Mouse (Mus musculus): ENCODE measurements around the gene Lin52.
A peak's percentile ranks its signal among the peaks of the same experiment; 100 is the strongest.

The Lin52 gene

DNA sequence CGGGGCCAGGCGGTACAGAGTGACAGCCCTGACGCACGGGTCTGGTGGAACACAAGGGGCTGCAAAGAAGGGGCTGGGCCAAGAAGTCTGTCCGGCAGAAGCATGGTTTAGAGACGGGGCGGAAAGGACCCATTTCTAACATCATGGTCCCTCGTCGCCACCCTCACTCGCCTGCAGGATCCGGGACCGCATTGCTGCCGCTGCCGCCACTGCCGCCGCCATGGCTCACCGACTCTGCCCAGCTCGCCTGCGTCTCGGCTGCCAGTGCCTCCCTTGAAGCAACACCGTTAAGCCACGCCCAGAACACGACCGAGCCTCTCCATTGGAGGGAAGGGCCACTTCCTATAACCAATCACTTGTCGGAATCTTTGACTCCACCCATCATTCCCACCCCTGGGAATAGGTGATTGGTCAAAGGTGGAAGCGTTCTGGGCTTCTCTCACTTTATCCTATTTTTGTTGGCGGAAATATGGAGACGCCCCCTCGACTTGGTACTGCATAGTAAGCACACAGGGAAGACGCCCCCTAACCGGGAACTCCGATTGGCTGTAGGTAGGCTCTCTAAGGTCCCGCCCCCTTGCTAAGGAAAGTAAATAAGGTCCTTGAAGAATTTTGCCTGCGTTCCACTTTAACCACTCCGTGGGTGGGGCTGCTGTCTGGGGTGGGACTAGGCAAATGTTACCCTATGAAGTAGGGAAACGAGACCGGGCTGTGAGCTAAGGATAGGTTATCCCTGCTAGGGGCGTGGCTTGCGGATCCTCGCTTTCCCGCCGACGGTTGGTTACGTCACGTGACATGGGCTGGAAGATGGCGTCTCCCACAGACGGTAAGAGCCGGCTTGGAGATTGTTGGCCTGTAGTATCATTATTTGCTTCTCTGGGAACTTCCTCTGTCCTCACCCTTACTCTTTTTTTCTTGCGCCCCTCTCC is at the start of gene Lin52, which contains the start of gene Aldh6a1:
Gene Lin52, plus strand, starts transcription at position 705 of the 929 bp plus-strand sequence.
Gene Aldh6a1, minus strand, starts transcription at position 287 of the 929 bp plus-strand sequence.
- peak; percentile 93 to 96 for DNase-seq (ENCODE audit: low spot score in 2 of 2)

DNA sequence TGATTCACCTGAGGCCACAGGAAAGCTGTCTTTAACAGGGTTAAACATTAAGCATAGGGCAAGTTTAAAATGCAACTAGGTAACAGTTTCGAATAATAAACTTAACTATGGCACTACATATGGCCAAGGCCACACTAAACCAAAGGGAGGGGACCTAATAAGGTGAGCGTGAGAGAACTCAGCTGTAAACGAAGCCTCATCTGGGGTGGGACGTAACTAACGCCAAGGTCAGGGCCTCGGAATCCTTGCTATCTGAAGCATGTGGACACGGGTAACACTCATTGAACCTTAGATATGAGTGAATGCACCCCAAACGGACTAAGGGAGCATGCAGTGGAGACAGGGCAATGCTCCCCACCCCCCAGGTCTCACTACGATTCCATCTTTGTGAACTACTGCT is 48.3 kb upstream of the Lin52 start:
- DNase-seq (ENCODE audit: low spot score in 2 of 2), result no peak

DNA sequence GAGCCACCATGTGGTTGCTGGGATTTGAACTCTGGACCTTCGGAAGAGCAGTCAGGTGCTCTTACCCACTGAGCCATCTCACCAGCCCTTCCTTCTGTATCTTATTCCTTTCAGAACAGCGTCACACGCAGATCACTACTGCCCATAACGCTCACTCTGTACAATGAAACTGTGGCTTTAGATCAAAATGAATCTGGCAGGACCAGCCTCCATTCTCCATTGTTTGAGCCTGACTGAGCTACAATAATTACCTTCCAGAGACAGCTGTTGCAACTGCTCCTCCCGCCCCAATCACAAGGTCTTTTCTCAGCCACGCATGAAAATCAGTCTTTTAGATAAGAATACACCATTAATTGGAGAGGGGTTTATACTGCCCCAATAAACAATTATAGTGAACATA is 46.7 kb upstream of the Lin52 start:
- no peak for DNase-seq (ENCODE audit: low spot score in 2 of 2)

DNA sequence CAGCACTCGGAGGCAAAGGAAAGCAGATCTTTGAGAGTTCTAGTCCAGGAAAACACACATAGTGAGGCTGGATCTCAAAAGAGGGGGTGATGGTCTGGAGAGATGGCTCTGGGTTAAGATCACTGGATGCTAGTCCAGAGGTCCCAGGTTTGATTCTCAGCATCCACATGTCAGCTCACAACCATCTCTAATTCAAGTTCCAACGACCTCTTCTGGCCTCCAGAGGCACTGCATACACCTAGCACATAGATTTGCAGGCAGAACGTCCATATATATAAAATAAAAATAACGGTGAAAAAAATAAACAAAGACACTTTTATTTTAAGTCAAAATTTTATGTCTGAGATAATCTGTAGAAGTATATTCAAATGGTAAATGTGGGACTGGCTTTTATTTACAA is 44.0 kb upstream of the Lin52 start:
- no peak for DNase-seq (ENCODE audit: low spot score in 2 of 2)

DNA sequence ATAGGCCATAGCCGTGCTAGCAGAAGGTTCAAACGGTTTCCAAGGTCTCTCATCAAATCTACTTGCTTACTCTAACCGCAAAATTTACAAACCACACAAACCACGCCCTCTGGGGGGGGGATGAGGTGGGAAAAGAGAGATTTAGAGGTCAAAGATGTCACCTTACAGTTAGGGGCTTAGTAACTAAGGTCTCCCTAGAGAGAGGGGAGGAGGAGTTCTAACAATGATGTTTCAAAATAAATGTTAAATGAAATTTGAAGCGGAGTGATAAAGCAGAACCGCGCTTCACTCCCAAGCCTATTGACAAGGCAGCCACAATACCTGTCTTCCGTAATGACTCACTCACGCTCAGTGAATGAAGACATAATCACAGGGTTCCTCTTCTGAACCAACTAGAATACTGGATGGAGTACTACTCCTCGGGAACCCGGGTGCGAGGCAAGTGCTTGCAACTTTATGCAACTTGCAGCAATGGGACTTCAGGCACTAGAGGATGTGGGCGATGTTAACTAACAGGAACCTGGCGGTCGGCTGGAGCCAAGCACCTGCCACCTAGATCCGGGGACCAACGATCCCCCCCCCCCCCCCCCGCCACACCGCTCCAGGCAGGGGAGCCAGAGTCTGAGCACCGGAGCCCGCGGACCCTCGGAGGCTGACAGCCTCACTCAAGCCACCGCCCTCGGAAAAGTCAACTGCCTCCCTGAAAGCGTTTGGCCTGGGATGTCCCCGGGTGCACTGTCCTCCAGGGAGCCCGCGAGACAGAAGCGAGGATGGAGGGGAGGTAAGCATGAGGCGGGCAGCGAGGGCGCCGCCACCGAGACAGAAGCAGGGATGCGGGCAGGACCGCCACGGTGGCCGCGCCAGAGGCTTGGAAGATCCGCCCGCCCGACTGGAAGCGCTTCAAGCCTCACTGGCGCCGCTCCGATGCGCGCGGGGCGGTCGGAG is 43.1 kb upstream of the Lin52 start:
- peak; percentile 75 to 79 for DNase-seq (ENCODE audit: low spot score in 2 of 2)

DNA sequence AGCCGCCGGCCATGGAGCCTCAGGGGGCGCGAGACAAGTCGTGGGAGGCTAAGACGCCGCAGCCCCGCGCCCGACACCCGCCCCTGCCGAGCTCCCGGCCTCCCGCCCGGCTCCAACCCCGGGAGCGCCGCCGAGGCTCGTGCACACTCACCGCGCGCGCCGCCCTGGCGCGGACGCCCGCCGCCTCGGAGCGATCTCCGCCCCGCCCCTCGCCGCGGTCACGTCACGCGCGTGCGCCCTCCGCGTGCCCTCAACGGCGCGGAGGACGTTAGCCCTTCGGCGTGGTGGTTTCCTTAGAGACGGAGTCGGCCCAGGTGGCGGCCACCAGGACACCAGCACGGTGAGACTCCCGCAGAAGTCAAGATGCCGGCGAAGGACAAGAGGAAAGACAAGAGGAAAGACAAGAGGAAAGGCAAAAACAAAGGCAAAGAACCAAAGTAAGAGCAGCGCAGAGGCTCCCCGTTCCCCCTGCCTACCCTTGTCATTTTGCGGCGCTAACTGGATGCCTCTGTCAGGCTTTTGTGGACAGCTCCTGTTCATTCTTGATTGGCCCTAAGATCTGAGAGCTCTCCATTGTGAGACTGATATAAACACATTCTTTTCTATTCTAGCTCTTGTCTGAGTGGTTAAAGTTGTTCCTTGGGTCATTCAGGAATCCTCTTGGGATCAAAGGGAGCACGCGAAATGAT is 42.3 kb upstream of the Lin52 start, which contains the start of the genes Entpd5 and Bbof1:
Gene Entpd5, minus strand, starts transcription at position 211 of the 689 bp plus-strand sequence.
Gene Bbof1, plus strand, starts transcription at position 253 of the 689 bp plus-strand sequence.
- DNase-seq (ENCODE audit: low spot score in 2 of 2), result peak; percentile 81 to 91

DNA sequence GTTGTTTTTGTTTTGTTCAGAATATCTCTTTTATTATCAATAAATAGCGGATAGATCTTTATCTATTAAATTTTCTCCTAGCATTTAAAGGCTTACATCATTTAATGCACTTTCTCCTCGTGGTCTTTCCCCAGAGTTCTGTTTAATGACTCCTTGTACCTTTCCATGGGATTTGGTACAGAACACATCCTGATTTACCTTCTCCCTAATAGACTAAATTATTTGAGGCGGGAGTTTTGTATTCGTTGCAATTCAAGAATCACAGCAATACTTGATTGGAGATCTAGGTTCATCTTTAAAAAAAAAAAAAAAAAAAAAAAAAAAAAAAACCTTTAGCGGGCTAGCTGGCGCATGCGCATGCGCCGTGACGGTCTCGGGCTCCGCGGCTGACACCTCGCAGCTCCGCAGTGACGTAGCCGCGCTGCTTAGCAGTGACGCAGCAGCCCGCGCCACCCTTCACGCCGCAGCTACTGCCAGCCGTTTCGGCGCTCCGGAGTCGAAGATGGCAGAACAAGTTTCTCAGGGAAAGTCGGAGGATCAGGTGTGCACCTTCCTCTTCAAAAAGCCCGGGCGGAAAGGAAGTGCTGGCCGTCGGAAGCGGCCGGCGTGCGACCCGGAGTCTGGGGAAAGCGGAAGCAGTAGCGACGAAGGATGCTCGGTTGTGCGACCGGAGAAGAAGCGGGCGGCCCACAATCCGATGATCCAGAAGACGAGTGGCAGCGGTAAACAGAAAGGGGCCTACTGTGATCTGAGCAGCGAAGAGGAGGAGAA is 34.2 kb upstream of the Lin52 start, which contains the start of gene Rnf113a2:
Gene Rnf113a2, plus strand, starts transcription at position 363 of the 771 bp plus-strand sequence.
- DNase-seq (ENCODE audit: low spot score in 2 of 2), result peak; percentile 79 to 86

DNA sequence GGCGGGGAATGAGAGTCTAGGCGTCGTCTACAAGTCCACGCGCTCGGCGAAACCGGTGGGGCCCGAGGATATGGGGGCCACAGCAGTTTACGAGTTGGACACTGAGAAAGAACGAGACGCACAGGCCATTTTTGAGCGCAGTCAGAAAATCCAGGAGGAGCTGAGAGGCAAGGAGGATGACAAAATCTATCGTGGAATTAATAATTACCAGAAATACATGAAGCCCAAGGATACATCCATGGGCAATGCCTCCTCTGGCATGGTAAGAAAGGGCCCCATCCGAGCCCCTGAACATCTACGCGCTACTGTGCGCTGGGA is 33.7 kb upstream of the Lin52 start:
- no peak for DNase-seq (ENCODE audit: low spot score in 2 of 2)

DNA sequence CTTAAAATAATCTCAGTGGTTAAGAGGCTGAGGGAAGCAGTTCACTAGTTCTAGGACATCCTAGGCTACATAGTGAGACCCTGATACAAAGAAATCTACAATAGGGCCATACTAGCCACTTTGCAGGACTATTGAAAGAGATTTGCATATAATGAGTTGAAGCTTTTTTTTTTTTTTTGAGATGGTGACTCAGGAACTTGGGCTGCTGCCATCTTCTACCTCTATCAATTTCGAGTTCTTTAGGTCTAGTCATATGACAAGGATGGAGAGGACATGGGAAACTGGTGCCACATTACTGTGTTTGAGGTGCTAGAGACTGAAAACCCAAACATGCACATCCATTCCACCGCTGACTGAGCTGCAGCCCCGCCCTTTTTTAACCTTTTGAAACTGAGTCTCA is 27.2 kb upstream of the Lin52 start:
- no peak for DNase-seq (ENCODE audit: low spot score in 2 of 2)

DNA sequence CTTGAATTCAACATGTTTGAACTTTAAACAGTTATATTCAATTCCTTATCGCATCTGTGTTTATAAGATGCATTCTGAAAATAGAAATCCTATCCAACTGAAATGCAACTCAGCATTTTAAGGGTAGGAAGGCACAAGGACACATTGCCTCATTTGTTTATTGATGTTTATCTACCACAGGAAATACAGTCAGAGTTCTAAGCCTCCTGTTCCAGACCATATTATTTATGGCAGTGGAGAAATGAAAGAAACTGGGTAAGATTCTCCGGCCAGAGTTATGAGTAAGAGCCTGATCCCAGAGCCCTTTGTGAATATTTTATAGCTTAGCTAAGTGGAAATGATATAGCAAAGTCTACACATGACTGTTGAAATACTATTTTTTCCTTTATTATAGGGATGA is 21.4 kb upstream of the Lin52 start:
- DNase-seq (ENCODE audit: low spot score in 2 of 2), result no peak

DNA sequence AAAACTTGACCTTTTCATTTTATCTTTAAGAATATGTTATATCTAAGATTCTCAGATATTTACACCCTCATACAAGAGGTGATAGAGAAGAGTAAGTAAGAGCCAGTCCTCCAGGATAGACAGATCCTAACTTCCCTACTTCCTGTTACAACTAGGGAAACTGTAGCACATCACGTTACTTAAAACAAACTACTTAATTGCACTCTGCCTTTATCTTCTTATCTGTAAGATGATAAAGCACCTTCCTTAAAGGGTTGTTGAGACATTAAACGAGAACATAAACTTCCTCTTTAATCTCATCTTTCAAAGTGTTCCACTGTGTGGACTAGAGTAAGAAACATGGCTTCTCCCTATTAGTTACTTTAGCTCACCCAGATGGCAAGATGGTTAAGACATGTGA is 12.5 kb upstream of the Lin52 start:
- DNase-seq (ENCODE audit: low spot score in 2 of 2), result no peak

DNA sequence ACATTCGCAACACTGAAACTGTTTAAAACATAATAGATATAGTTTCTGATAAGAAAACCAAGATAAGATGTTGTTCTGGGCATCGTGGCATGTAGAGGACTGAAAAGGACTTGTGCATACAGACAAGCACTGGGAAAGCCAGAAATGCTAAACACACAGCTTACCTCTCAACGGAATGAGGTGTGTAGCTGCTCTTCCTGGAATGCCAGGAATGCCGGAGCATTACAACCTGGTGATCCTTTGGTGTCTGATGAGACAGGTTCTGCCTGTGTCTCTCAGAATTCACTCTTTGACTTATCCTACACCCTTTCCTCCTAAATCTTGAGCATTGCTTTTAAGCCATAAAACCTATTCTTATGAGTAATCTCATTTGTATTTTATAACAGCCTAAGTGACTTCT is 8.7 kb upstream of the Lin52 start:
- DNase-seq (ENCODE audit: low spot score in 2 of 2), result no peak

DNA sequence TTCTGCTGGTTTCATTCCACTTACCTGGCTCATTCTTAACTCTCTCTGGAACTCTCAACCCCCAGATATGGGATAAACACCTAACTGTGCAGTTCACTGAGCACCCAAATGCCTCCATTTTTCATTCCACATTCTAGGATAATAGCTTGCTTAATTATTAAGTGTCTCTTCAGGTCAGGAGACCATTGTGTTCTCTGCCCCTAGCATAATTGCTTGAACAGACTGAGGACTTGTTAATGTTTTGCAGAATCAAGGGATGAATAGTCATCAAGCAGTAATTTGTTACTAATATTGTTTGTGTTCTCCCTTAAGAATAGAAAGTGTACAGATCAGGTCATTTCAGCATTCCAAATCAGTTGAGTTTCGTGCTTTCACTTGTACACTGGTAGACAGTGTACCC is 3.8 kb upstream of the Lin52 start:
- DNase-seq (ENCODE audit: low spot score in 2 of 2), result no peak

DNA sequence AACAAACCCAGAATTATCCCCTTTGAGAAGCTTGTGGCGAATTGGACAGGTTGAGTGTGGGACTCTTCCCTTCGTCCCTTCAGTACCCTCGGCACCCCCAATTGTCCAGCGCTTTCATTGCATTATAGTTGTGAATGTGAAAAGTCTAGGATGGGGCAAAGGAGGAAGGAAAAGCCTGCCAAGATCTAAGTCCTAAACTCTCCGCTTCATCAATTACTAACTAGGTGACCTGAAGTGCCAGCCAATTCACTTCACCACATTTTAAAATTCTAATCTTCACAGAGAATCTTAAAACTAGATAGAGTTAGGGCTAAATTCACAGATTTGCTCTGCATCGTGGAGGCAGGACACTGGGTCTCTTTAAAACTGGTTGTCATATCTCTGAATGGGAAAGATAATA is 3.0 kb upstream of the Lin52 start:
- no peak for DNase-seq (ENCODE audit: low spot score in 2 of 2)

DNA sequence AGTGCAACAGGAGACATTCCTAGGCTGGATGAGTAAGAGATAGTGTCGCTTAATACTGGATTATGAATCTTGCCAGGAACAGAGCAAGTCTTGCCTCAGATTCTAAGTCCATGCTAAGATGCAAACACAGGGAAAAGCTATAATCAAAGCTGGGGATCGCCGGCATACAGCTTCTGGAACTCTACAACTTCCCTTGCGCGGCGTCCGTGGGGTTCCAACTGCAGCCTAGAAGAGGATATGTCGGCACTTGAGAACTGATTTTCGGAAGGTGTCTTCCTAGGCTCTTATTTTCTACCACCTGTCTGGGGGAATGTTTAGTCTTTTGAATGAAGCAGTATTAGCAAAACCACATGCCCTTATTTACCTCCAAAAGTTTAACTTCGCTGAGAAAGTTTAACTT is 1.3 kb upstream of the Lin52 start:
- DNase-seq (ENCODE audit: low spot score in 2 of 2), result no peak

DNA sequence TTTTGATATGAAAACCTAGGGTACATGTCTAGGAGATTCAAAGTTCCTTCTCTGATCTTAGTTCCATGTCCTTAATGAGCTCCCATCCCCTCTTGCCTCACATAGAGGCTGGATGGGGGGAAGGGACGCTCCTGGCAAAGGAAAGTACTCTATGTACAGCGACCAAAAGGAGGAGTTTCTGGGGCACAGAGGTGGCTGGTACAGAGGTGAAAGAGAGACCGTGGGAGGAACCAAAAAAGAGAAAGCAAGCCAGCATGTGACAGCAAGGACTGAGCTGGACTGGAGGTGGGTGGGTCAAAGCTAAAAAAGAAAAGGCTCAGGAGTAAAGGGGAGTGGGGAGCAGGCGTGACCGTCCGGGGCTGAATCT is 888 bp upstream of the Lin52 start:
- DNase-seq (ENCODE audit: low spot score in 2 of 2), result no peak

DNA sequence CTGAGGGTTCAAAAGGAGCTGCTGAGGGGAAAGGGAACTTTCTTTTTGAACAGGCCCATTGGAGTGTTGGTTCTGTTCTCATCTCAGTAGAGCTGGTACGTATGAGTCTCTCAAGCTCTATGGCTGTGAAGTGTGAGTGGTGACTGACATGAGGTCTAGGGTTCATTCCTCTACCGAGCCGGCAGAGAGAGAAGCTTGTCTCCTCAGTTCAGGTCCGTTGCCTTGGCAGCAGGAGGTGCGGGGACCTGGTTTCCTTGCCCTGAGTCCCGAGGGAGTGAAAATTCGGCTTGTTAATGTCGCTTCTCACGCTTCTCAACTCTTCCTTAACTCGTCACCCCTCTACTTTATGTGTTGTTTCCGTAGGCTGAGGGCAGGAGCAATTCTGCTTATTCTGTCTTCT is 579 bp downstream of the Lin52 start:
- no peak for DNase-seq (ENCODE audit: low spot score in 2 of 2)

DNA sequence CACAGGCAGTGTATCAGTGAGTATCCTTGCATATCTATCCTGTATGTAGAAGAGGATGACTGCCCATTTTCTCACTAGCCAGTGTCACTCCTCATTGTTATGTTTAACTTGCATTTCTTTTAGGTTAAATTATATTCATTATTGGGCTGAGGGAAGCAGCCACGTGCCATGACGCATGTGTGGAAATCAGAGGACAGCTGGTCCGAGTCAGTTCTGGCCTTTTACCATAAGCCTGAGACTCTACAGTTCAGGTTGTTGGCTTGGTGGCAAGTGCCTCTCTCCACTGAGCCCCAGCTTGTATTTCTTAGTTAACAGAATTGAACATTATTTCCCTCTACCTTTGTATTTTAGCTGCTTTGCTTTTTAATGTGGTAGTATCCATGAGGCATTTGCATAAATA is 5.7 kb downstream of the Lin52 start:
- DNase-seq (ENCODE audit: low spot score in 2 of 2), result no peak

DNA sequence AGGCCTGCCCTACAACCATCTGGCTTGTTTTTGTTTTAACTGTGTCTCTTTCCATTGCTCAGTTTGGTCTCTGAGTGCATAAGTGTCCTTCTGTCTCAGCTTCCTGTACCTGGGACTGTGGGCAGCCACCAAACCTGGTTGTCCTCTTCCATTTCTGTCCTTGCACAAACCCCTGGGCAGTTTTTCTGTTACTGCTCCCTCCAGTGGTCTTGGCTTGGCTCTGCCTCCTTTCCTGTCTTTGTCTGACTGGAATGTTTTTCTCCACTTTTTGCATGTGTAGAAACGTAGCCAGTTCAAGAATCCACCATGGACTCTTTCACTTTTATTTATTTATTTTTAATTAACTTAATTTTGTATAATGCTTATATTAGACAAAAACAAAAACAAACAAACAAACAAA is 8.6 kb downstream of the Lin52 start:
- DNase-seq (ENCODE audit: low spot score in 2 of 2), result no peak

DNA sequence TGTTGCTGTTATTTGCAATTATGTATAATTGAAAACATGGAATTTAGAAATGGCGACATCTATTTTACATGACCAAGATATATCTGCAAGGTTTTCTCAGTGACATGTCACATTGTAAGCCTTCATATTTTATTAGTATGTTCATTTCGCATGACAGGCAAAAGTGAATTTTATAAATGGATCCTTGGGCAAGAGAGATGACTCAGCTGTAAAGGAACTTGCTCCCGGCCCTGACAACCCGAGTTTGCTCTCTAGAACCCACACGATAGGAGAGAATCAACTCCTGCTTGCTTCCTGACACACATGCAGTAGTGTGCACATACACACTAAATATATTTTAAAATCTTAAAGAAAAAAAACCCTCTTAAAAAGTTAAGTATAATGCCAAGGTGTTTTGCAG is 10.2 kb downstream of the Lin52 start:
- DNase-seq (ENCODE audit: low spot score in 2 of 2), result no peak

DNA sequence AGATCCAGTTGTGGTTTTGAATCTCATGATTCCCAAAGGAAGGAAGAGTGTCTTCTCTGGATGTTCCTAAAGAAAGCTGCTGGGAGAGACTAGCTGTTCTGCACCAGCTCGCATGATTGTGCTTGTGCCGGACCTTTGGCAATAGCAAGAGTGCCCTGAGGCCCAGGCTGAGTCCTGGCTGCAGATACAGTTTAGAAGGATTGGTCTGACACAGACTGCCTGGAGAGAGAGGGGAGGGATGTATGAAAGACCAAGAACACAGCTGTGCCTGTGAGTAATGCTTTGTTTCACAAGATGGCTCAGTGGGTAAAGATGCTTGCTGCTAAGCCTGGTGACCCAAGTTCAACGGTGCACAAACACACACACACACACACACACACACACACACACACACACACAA is 11.6 kb downstream of the Lin52 start:
- no peak for DNase-seq (ENCODE audit: low spot score in 2 of 2)

Data from thymus, postnatal 10 days (tissue).